Mouse (Mus musculus) lung, embryonic 14.5 days (tissue): Measurements from ENCODE around the gene Tal1. TPM values are rescaled to one million over a fixed set of nuclear protein-coding genes. Genes with fewer than 3 reads are reported as not detected.

Experiments used
- ATAC-seq: fragments of 200-750 bp; cut with Nextera tagmentation; 2 replicates; pipeline ENCODE4 v1.8.0; 2017; ENCODE audit warnings: mild to moderate bottlenecking, moderate TSS enrichment, moderate library complexity; ENCODE audit not compliant: insufficient read depth
- DNase-seq: peaks from one replicate; pipeline ENCODE4 v3.0.0-alpha.2; 2015
- H3K27ac ChIP-seq: fragments of 300-500 bp; sonication (generic); 2 replicates; pipeline ENCODE4 v1.5.1; 2014; ENCODE audit warnings: low read depth, mild to moderate bottlenecking, moderate library complexity
- H3K27me3 ChIP-seq: fragments of 300-500 bp; sonication (generic); 2 replicates; pipeline ENCODE4 v1.6.1; 2014; ENCODE audit warnings: low read length, control low read depth; ENCODE audit not compliant: insufficient read depth
- H3K36me3 ChIP-seq: fragments of 300-500 bp; sonication (generic); 2 replicates; pipeline ENCODE4 v1.6.1; 2014; ENCODE audit warnings: control low read depth; ENCODE audit not compliant: insufficient read depth
- H3K4me1 ChIP-seq: fragments of 300-500 bp; sonication (generic); 2 replicates; pipeline ENCODE4 v1.6.1; 2014; ENCODE audit warnings: antibody characterized with exemption, control low read depth; ENCODE audit not compliant: insufficient read depth
- H3K4me2 ChIP-seq: fragments of 300-500 bp; sonication (generic); 2 replicates; pipeline ENCODE4 v1.6.1; 2014; ENCODE audit warnings: mild to moderate bottlenecking
- H3K4me3 ChIP-seq: fragments of 300-500 bp; sonication (generic); 2 replicates; pipeline ENCODE4 v1.5.1; 2014; ENCODE audit warnings: low read depth, low read length
- H3K9ac ChIP-seq: fragments of 300-500 bp; sonication (generic); 2 replicates; pipeline ENCODE4 v1.6.1; 2014
- H3K9me3 ChIP-seq: fragments of 300-500 bp; sonication (generic); 2 replicates; pipeline ENCODE4 v1.6.1; 2016; ENCODE audit warnings: low read depth, low read length, control low read depth
- CTCF ChIP-seq: IDR thresholded peaks from 2 replicates; pipeline ENCODE4 v1.5.1; 2016; ENCODE audit warnings: antibody characterized with exemption, low read depth
- WGBS: fragments of 180-500 bp; shearing (Covaris S2); extraction: QIAGEN DNeasy Blood & Tissue Kit; methylation state at CpG from one replicate; pipeline ENCODE4 v1.1.7; 2014; 5-methylcytosine and 5-hydroxymethylcytosine counted together
- polyA plus RNA-seq: library from polyadenylated mRNA; unstranded; fragments of >200 nt; fragmentation: Nextera tagmentation; extraction: Ambion mirVana; gene quantifications from 2 replicates; pipeline ENCODE4 v1.2.1, GENCODE M21; 2014

Tal1 gene
- polyA plus RNA-seq, 1 experiment from 2014 or later: 3.4 TPM

DNA sequence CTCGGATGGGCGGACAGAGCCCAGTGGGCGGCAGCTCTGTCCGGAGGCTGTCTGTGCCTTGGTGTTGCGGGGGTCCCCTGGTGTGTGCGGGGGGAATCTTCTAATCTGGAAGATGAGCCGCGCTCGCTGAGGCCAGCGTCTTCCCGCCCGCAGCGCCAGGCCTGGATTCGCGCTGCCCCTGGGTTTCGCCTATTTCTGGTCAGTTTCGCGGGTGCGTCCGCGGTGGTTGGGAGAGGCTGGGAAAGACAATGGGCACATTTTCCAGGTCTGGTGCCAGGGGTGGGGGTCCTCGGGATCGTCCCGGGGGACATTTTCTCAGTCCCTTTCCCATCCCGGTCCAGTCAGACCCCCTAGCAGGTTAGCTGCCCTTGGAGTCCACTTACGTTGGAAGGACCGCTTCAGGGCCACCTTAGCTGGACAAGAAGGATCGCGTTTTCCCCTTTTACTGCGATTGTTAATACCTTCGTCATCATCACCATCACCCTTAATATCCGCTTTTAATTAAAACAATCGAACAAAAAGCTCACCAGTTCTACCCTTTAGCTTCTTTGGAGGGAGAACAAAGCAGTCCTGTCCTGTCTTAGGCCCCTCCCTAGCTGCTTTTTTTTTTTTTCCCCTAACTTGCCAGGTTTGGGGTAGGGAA is 1.6 kb downstream of the Tal1 start:
- Histone ChIP-seq H3K27ac (peak overlapping the region; percentile 88), H3K4me1 (0 out of 2 replicates have a peak, but pooled peaks cover 3% of the 10 kb centered on the region), H3K4me3 (peak overlapping the region; percentile 45), H3K27me3 (peaks cover 96% of the 10 kb centered on the region), H3K9ac (peak overlapping the region; percentile 65), H3K4me2 (peak overlapping the region; percentile 69), H3K36me3 (no peaks in the 10 kb centered on the region), H3K9me3 (no peaks in the 10 kb centered on the region)
- no peak for TF ChIP-seq CTCF
- peak; percentile 43 for DNase-seq
- peak; percentile 8; the same call in 1 of the 2 replicates for ATAC-seq
- under 1% methylated on average over 33 of the region's 33 CpGs for WGBS

- 2% methylated on average over 20 of the region's 20 CpGs for WGBS
- DNase-seq (peak; percentile 47), ATAC-seq (no peak)
- H3K27ac ChIP-seq: peak overlapping the region; percentile 88
- H3K9ac ChIP-seq: peak overlapping the region; percentile 65
- H3K4me2 ChIP-seq: peak overlapping the region; percentile 69
- H3K27me3 ChIP-seq: peaks cover 98% of the 10 kb centered on the region
- no peaks in the 10 kb centered on the region for H3K9me3 ChIP-seq
- no peaks in the 10 kb centered on the region for H3K36me3 ChIP-seq
- 0 out of 2 replicates have a peak, but pooled peaks cover 3% of the 10 kb centered on the region for H3K4me1 ChIP-seq
- TF ChIP-seq CTCF: no peak
- H3K4me3 ChIP-seq: peak overlapping the region; percentile 45
Measured at GRCm38 (mm10) chr4:115058317-115058761, 2.1 kb downstream of the Tal1 start.

DNA sequence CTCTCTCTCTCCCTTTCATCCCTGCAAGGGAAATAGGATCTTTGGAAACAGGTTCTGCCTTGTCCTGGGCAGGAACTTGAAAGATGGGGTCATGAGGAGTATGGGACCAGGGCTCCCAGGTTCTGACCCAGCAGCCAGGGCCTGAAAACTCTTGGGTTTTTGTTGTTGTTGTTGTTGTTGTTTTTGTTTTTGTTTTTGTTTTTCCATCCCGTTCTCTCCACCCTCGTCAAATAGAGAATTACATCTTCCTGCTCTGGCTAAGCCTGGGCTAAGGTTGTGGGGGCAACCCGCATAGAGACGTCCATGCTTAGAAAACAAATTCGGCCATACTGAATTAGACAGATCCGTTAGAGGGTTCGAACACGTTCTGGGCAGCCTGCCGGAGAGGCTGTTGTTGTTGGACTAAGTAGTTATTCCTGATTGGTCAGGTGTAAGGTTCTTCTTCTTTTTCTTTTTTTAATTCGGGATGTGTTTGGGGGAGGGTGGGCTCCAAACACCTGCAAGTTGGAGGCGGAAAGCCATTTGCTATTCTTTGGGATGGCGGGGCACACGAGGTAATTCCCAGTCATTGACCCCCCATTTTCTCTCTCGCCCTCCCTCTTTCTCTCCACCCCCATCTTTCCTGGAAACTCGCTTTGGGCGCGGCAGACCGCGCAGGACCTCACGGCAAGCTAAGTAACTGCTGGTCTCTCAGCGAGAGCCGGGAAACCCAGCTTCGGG is 2.8 kb downstream of the Tal1 start:
- Histone ChIP-seq H3K9ac (peak overlapping the region; percentile 65), H3K4me1 (0 out of 2 replicates have a peak, but pooled peaks cover 3% of the 10 kb centered on the region), H3K27me3 (peaks cover 98% of the 10 kb centered on the region), H3K4me3 (peak overlapping the region; percentile 45), H3K9me3 (no peaks in the 10 kb centered on the region), H3K4me2 (peak overlapping the region; percentile 69), H3K36me3 (no peaks in the 10 kb centered on the region), H3K27ac (peak overlapping the region; percentile 88)
- no peak for TF ChIP-seq CTCF
- DNase-seq (peak; percentile 31), ATAC-seq (no peak)
- WGBS: 3% methylated on average over 23 of the region's 23 CpGs

DNA sequence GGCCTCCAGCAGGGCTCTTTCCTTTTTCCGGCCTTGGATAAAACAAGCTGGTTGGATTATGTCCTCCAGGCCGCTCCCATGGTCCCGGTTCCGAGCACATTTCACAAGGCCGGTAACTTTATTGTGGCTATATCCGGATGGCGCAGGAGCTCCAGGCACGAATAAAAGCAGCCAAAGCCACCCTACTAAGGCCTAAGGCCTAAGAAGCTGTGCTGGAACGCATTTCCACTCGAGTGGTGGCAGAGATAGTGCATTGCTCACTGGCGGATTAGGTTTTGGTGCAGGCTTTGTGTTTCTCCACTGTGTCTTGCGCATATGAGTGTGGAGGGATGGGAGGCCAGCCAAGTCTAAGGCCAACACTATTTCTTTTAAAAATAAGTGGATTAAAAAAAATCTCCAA is 3.6 kb downstream of the Tal1 start:
- WGBS: 6% methylated on average over 12 of the region's 12 CpGs
- Histone ChIP-seq H3K9me3 (no peaks in the 10 kb centered on the region), H3K9ac (peak overlapping the region; percentile 35; the same call in 1 of the 2 replicates), H3K4me1 (0 out of 2 replicates have a peak, but pooled peaks cover 3% of the 10 kb centered on the region), H3K27me3 (peaks cover 98% of the 10 kb centered on the region), H3K27ac (peak overlapping the region; percentile 54), H3K36me3 (no peaks in the 10 kb centered on the region), H3K4me3 (peak overlapping the region; percentile 45), H3K4me2 (peak overlapping the region; percentile 69)
- DNase-seq (peak; percentile 37), ATAC-seq (no peak)
- TF ChIP-seq CTCF: no peak

GRCm38 (mm10) chr4:115060753-115061152 is 4.5 kb downstream of the Tal1 start:
- Histone ChIP-seq H3K4me1 (0 out of 2 replicates have a peak, but pooled peaks cover 3% of the 10 kb centered on the region), H3K4me3 (peak overlapping the region; percentile 45; the same call in 1 of the 2 replicates), H3K4me2 (peak overlapping the region; percentile 69), H3K27me3 (peaks cover 97% of the 10 kb centered on the region), H3K36me3 (no peaks in the 10 kb centered on the region), H3K9me3 (no peaks in the 10 kb centered on the region), H3K27ac (no peak overlapping the region), H3K9ac (no peak overlapping the region)
- no peak for DNase-seq
- ATAC-seq: no peak
- TF ChIP-seq CTCF: no peak
- WGBS: 12% methylated on average over 3 of the region's 3 CpGs

GRCm38 (mm10) chr4:115062540-115062874 is 6.3 kb downstream of the Tal1 start:
- TF ChIP-seq CTCF: no peak
- peak overlapping the region; percentile 47 for H3K9ac ChIP-seq

More at GRCm38 (mm10) chr4:115062540-115062874, 6.3 kb downstream of the Tal1 start:
- Histone ChIP-seq H3K27ac (peak overlapping the region; percentile 26; the same call in 1 of the 2 replicates), H3K9me3 (no peaks in the 10 kb centered on the region), H3K4me1 (no peaks in the 10 kb centered on the region), H3K36me3 (no peaks in the 10 kb centered on the region), H3K27me3 (peaks cover 82% of the 10 kb centered on the region), H3K4me2 (peak overlapping the region; percentile 92), H3K4me3 (peak overlapping the region; percentile 54)
- DNase-seq (peak; percentile 44), ATAC-seq (peak; percentile 18; the same call in 1 of the 2 replicates)
- WGBS: 2% methylated on average over 9 of the region's 9 CpGs
